Mouse (Mus musculus) ES-E14 (cell line): ENCODE measurements around the gene Prkag2. TPM values are rescaled to one million over a fixed set of nuclear protein-coding genes. Genes with fewer than 3 reads are reported as not detected.

ENCODE experiments used
- DNase-seq: peaks from one replicate; pipeline ENCODE4 v3.0.0-alpha.2; 2013; ENCODE audit warnings: low read depth, low spot score
- H3K27ac ChIP-seq: 2 replicates; pipeline ENCODE4 v1.5.1; 2012; ENCODE audit warnings: low read depth, mild to moderate bottlenecking, low read length, moderate library complexity, mixed read lengths; ENCODE audit not compliant: poor library complexity, insufficient read depth, severe bottlenecking
- H3K36me3 ChIP-seq: 2 replicates; pipeline ENCODE4 v1.6.1; 2012; ENCODE audit warnings: mild to moderate bottlenecking, low read length, moderate library complexity, mixed read lengths; ENCODE audit not compliant: control insufficient read depth, poor library complexity, insufficient read depth, severe bottlenecking
- H3K4me1 ChIP-seq, 2 experiments: fragments of 150-350 bp in 1 of 2; sonication (generic) in 1 of 2; 2 replicates each; pipeline ENCODE4 v1.6.1; 2012; ENCODE audit warnings: low read length in 2 of 2, mild to moderate bottlenecking in 1 of 2, mixed read lengths in 1 of 2; ENCODE audit not compliant: control insufficient read depth in 2 of 2, insufficient read depth in 2 of 2, poor library complexity in 1 of 2
- H3K4me3 ChIP-seq, 2 experiments: fragments of 150-350 bp in 1 of 2; sonication (generic) in 1 of 2; 2 replicates each; pipeline ENCODE4 v1.5.1; 2012; ENCODE audit warnings: low read length in 2 of 2, low read depth in 1 of 2, mild to moderate bottlenecking in 1 of 2, mixed read lengths in 1 of 2; ENCODE audit not compliant: insufficient read depth in 1 of 2, poor library complexity in 1 of 2, severe bottlenecking in 1 of 2
- H3K9ac ChIP-seq: 2 replicates; pipeline ENCODE4 v1.6.1; 2012; ENCODE audit warnings: low read depth, mild to moderate bottlenecking, low read length, mixed read lengths; ENCODE audit not compliant: poor library complexity, insufficient read depth, severe bottlenecking
- H3K9me3 ChIP-seq: fragments of 150-350 bp; sonication (generic); 2 replicates; pipeline ENCODE4 v1.6.1; 2012; ENCODE audit warnings: low read depth, mild to moderate bottlenecking, low read length; ENCODE audit not compliant: control insufficient read depth, insufficient read depth
- CHD2 ChIP-seq: IDR thresholded peaks from 2 replicates; pipeline ENCODE4 v1.6.1; 2014; ENCODE audit warnings: mild to moderate bottlenecking, low read depth, low read length, inconsistent platforms
- HCFC1 ChIP-seq: IDR thresholded peaks from 2 replicates; pipeline ENCODE4 v1.6.1; 2012; ENCODE audit warnings: low read length, inconsistent platforms, borderline replicate concordance; ENCODE audit not compliant: insufficient read depth
- MAFK ChIP-seq: IDR thresholded peaks from 2 replicates; pipeline ENCODE4 v1.6.1; 2014; ENCODE audit warnings: mild to moderate bottlenecking, low read depth, low read length, inconsistent platforms; ENCODE audit not compliant: insufficient read depth
- ZC3H11A ChIP-seq: IDR thresholded peaks from 2 replicates; pipeline ENCODE4 v1.6.1; 2012; ENCODE audit warnings: low read depth, mild to moderate bottlenecking, inconsistent platforms, low read length, borderline replicate concordance
- ZNF384 ChIP-seq: IDR thresholded peaks from 2 replicates; pipeline ENCODE4 v1.6.1; 2012; ENCODE audit warnings: low read depth, low read length, inconsistent platforms
- in situ Hi-C, 2 experiments: fragments of 600-800 bp; cut with MboI; formaldehyde crosslinking; loops; one replicate each; pipeline ENCODE4 v1.15.1; 2025; ENCODE audit warnings: low sequenced_read_pairs in 2 of 2, inconsistent platforms in 1 of 2; ENCODE audit not compliant: unreplicated experiment in 2 of 2
- total RNA-seq: library from RNA; depleted of rRNA; stranded (reverse); fragments of 300-350 nt; gene quantifications from 2 replicates; pipeline ENCODE4 v1.2.3, GENCODE M21; 2012

The Prkag2 gene
- total RNA-seq, 1 experiment = 10.5 TPM

GRCm38 (mm10) chr5:25053971-25054658 is 46.3 kb downstream of the Prkag2 start:
- in situ Hi-C loops = no loop called here
- no peak overlapping the region for H3K27ac ChIP-seq
- no peaks in the 10 kb centered on the region for H3K9me3 ChIP-seq
- H3K36me3 ChIP-seq = no peaks in the 10 kb centered on the region
- H3K4me1 ChIP-seq = no peaks in the 10 kb centered on the region
- DNase-seq = no peak
- TF ChIP-seq ZC3H11A (no peak), HCFC1 (no peak), ZNF384 (no peak), CHD2 (no peak), MAFK (no peak)
- no peak overlapping the region for H3K9ac ChIP-seq
- no peak overlapping the region for H3K4me3 ChIP-seq

DNA sequence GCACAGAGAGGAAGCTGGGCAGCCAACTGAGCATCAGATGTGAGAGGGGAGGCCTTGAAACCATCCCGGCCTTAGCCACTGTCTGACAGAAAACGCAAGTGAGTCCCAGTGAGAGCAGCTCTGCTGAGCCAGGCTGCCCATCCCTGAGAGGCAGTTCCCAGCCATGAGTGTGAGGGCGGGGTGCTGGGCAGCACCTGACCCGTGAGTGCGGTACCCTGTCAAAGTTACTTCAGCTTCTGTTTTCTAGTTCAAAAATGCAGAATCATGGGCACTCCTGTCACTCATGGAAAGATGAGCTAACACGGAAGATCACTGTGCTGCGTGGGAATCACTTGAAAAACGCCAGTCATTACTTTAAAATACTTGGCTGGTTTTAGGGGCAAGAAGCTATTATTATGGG is 49.6 kb downstream of the Prkag2 start:
- no peaks in the 10 kb centered on the region for H3K4me1 ChIP-seq
- no peaks in the 10 kb centered on the region for H3K36me3 ChIP-seq
- no peak for DNase-seq
- no peak overlapping the region for H3K9ac ChIP-seq
- H3K27ac ChIP-seq = no peak overlapping the region
- in situ Hi-C loops = no loop called here
- no peak overlapping the region for H3K4me3 ChIP-seq
- H3K9me3 ChIP-seq = no peaks in the 10 kb centered on the region
- no peak for TF ChIP-seq HCFC1
- TF ChIP-seq ZNF384 = no peak
- TF ChIP-seq CHD2 = no peak
- TF ChIP-seq MAFK = no peak
- no peak for TF ChIP-seq ZC3H11A

DNA sequence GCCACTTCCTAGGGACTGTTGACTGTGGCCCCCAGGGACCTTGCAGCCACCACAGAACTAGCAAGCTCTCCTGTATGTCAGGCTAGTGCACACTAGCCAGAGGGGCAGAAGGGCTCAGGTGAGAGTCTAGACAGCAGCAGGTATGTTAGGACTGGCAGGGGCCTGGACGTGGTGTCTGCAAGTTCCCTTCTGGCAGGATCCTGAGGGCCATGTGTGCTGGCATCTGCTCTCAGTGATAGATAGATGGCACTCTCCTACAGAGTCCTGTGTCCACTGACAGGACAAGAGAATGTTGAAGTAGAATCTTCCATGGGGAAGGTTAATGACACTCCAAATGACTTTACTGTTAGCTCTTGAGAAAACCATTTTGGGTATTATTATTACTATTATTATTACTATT is 52.8 kb downstream of the Prkag2 start:
- Histone ChIP-seq H3K9me3 (no peaks in the 10 kb centered on the region), H3K27ac (no peak overlapping the region), H3K4me1 (no peaks in the 10 kb centered on the region), H3K4me3 (no peak overlapping the region), H3K36me3 (no peaks in the 10 kb centered on the region), H3K9ac (no peak overlapping the region)
- DNase-seq = no peak
- no peak for TF ChIP-seq ZNF384
- no peak for TF ChIP-seq CHD2
- TF ChIP-seq HCFC1 = no peak
- no peak for TF ChIP-seq MAFK
- TF ChIP-seq ZC3H11A = no peak
- in situ Hi-C loops = no loop called here

DNA sequence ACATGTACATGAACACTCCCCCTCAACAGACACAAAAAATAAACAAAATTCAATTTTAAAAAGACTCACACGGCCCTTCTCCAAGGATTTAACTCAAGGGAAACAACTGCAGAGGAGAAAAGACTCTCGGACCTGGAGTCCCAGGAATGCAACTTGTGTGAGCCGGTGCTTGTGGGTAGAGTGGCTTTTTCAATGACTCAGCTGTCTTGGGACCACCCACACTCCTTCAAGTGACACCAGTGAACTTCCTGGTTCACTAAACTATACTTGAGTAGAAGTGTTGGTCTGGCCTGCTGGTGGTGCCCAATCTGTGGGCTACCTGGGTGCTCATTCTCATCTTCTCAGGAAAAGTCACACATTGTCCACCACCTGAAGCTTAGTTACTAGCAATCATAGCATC is 53.7 kb downstream of the Prkag2 start:
- no peaks in the 10 kb centered on the region for H3K36me3 ChIP-seq
- no peak overlapping the region for H3K9ac ChIP-seq
- H3K9me3 ChIP-seq = no peaks in the 10 kb centered on the region
- H3K27ac ChIP-seq = no peak overlapping the region
- no peak for DNase-seq
- in situ Hi-C loops = no loop called here
- TF ChIP-seq CHD2 = no peak
- no peak for TF ChIP-seq ZC3H11A
- H3K4me3 ChIP-seq = no peak overlapping the region
- H3K4me1 ChIP-seq = no peaks in the 10 kb centered on the region

DNA sequence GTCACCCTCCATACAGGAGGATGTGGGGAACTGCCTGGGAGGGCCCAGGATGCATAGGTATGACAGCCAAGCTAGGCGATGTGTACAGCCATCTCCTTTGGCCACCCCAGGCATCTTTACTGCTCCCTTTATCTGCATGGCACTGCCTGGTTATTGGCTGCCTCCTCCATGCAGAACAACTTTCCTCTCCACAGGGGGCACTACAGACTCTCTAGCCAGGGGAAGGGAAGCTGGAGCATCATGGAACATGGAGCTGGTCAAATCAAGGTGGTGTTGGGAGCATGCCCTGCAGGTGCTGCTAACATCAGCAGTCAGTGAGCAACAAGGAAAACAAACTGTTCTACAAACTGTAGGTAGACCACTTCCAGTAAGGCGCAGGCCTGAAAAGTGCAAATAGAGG is 56.4 kb downstream of the Prkag2 start:
- Histone ChIP-seq H3K4me1 (no peaks in the 10 kb centered on the region), H3K36me3 (no peaks in the 10 kb centered on the region), H3K9me3 (no peaks in the 10 kb centered on the region), H3K27ac (no peak overlapping the region), H3K4me3 (no peak overlapping the region), H3K9ac (no peak overlapping the region)
- DNase-seq = no peak
- in situ Hi-C loops = no loop called here
- TF ChIP-seq ZC3H11A = no peak
- TF ChIP-seq MAFK = no peak
- no peak for TF ChIP-seq HCFC1
- no peak for TF ChIP-seq ZNF384
- TF ChIP-seq CHD2 = no peak
